Mouse (Mus musculus): ENCODE data around the gene Tprkb. TPM values are rescaled to one million over a fixed set of nuclear protein-coding genes. Genes with fewer than 3 reads are reported as not detected.
"Not testable (repeated sequence)": the region's sequence is repeated elsewhere in the genome, so short reads cannot be mapped to it uniquely, and the experiment has no call there.

Gene Tprkb
- polyA plus RNA-seq, 1 experiment from 2014 or later, result 51.6 TPM

DNA sequence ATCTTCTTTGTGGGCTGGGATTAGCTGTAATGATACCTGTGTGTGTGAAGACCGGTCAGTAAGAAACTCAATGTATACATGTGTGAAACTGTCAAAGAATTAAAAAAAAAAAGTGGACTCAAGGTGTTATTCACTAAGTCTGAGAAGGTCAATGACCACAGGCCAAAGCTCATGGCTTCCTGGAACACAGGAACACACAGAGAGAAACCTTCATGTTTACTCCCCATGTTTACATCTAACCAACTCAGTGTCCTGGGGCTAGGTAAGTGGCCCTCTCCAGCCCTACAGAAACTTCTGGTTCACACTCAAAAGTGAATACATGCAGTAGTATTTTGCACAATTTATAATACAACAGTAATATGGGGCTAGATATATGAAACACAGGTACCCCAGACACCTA is 2.0 kb upstream of the Tprkb start:
- H3K9me3 ChIP-seq (ENCODE audit: control insufficient read depth, low read length), result no peaks in the 10 kb centered on the region
- ATAC-seq (ENCODE audit: low read depth), result no peak
- no peak overlapping the region for H3K27ac ChIP-seq (ENCODE audit: low read depth, low read length)
- no peak overlapping the region for H3K4me2 ChIP-seq (ENCODE audit: low read depth, low read length)
- no peaks in the 10 kb centered on the region for H3K4me1 ChIP-seq (ENCODE audit: control insufficient read depth, insufficient read depth, low read length)
- H3K36me3 ChIP-seq (ENCODE audit: control insufficient read depth, insufficient read depth, low read length), result no peaks in the 10 kb centered on the region
- H3K27me3 ChIP-seq (ENCODE audit: control insufficient read depth, insufficient read depth, low read length), result no peaks in the 10 kb centered on the region
- no peak overlapping the region for H3K4me3 ChIP-seq (ENCODE audit: low read depth, low read length)
- WGBS, result 100% methylated on average over 1 of the region's 1 CpGs
- no peak overlapping the region for H3K9ac ChIP-seq (replicated peaks; ENCODE audit: low read depth, low read length)

DNA sequence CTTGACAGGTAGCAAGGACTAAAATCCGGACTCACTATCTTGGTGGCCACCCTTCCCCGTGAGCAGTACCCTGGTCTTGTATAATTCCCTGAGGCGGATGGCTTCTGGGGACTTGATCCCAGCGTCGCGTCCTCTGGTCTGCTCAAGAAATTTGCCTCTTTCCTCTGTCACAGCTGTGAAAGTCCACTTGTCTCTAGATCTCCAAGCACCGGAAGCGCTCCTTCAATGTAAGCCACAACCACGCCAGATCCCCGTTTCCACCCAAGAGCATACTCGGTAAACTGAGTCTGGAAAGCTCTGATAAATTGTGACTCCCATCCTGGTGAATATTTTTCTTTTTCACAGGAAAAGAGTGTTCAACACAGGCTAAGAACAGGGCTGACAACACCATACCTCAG is 3.5 kb downstream of the Tprkb start:
- no peaks in the 10 kb centered on the region for H3K36me3 ChIP-seq (ENCODE audit: control insufficient read depth, insufficient read depth, low read length)
- H3K4me1 ChIP-seq (ENCODE audit: control insufficient read depth, insufficient read depth, low read length), result peaks cover 4% of the 10 kb centered on the region; the same call in 1 of the 2 replicates
- peak overlapping the region; percentile 47 for H3K4me3 ChIP-seq (ENCODE audit: low read depth, low read length)
- H3K27me3 ChIP-seq (ENCODE audit: control insufficient read depth, insufficient read depth, low read length), result no peaks in the 10 kb centered on the region
- peak overlapping the region; percentile 67 for H3K9ac ChIP-seq (replicated peaks; ENCODE audit: low read depth, low read length)
- WGBS, result 5% methylated on average over 11 of the region's 11 CpGs
- no peaks in the 10 kb centered on the region for H3K9me3 ChIP-seq (ENCODE audit: control insufficient read depth, low read length)
- peak overlapping the region; percentile 78 for H3K27ac ChIP-seq (ENCODE audit: low read depth, low read length)
- peak overlapping the region; percentile 75 for H3K4me2 ChIP-seq (ENCODE audit: low read depth, low read length)
- peak; percentile 14; the same call in 1 of the 2 replicates for ATAC-seq (ENCODE audit: low read depth)

DNA sequence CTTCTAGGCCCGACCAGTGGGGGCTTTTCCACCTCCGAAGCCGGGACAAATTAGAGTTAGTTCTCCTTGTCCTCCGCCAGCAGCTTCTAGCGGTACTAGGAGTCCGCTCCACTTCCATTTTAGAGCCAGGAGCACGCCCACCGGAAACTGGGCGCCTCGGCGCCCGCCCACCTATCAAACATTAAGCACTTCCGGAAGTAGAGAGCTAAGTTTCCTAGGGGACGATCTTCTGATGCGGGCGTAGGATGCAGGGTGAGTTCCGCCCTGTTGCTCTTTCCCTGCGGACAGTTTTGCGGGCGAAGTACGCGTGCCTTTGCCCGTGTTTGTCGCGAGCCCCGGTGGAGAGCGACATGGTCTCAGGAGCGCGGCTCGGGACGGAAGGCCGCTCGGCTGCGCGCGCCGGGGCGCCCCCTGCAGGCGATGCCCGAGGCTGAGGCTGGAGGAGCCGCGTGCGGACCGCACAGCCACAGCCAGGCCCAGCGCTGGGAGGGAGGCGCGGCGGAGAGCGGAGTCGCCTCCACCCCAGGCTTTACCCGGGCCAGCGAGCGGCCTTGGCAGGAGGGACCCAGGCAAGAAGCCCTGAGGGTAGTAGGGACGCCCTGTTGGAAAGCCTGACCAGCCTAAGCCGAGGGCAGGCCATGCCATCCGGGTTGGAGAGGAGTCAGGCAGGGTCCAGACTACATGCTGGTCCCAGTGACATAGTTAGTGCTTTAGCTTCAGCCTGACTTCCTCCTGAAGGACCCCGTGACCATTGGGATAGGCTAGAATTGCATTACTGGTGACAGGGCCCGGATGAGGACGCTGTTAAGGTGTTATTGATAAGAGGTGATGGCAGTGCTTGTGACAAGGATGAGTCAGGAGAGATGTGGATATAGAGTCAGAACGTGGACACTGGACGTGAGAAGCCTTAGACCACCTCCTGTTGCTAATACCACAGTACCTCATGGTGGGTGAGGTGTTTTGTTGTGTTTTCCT is 4.2 kb downstream of the Tprkb start, which contains the start of gene Nat8f1:
Gene Nat8f1 (minus strand): TSS at position 149 of the 975 bp plus-strand sequence.
- H3K4me1 ChIP-seq (ENCODE audit: control insufficient read depth, insufficient read depth, low read length); H3K27me3 ChIP-seq (ENCODE audit: control insufficient read depth, insufficient read depth, low read length); H3K36me3 ChIP-seq (ENCODE audit: control insufficient read depth, insufficient read depth, low read length); H3K9me3 ChIP-seq (ENCODE audit: control insufficient read depth, low read length): not testable (repeated sequence)
- H3K27ac ChIP-seq (ENCODE audit: low read depth, low read length), result peak within 1 kb of the TSS; percentile 78
- WGBS, result under 1% methylated on average over 55 of the region's 61 CpGs
- H3K4me3 ChIP-seq (ENCODE audit: low read depth, low read length), result peak within 1 kb of the TSS; percentile 47
- peak within 1 kb of the TSS; percentile 75 for H3K4me2 ChIP-seq (ENCODE audit: low read depth, low read length)
- H3K9ac ChIP-seq (replicated peaks; ENCODE audit: low read depth, low read length), result peak within 1 kb of the TSS; percentile 67
- peak; percentile 97 for ATAC-seq (ENCODE audit: low read depth)

DNA sequence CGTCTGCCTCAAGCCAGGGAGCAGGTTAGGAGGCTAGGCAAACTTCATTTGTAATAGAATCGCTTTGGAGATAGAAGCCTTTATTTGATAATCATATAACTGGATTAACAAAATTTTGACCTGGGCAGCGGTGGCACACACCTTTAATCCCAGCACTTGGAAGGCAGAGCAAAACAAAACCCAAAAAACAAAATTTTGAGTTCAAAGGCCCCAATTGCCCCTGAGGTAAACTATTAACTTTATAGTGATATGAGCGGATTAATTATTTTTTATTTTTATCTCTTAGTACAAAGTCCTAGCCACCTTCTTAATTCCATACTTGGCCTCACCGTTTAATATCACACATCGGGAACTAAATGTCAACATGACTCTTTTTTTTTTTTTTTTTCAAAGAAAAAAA is 4.9 kb downstream of the Tprkb start:
- no peak; the same call in 1 of the 2 replicates for ATAC-seq (ENCODE audit: low read depth)
- WGBS, result 87% methylated on average over 6 of the region's 6 CpGs
- Histone ChIP-seq H3K9me3 (ENCODE audit: control insufficient read depth, low read length) (no peaks in the 10 kb centered on the region), H3K4me1 (ENCODE audit: control insufficient read depth, insufficient read depth, low read length) (peaks cover 4% of the 10 kb centered on the region; the same call in 1 of the 2 replicates), H3K4me2 (ENCODE audit: low read depth, low read length) (peak overlapping the region; percentile 75), H3K9ac (replicated peaks; ENCODE audit: low read depth, low read length) (peak overlapping the region; percentile 67), H3K27ac (ENCODE audit: low read depth, low read length) (peak overlapping the region; percentile 78; the same call in 1 of the 2 replicates), H3K4me3 (ENCODE audit: low read depth, low read length) (peak overlapping the region; percentile 47), H3K36me3 (ENCODE audit: control insufficient read depth, insufficient read depth, low read length) (no peaks in the 10 kb centered on the region), H3K27me3 (ENCODE audit: control insufficient read depth, insufficient read depth, low read length) (no peaks in the 10 kb centered on the region)

DNA sequence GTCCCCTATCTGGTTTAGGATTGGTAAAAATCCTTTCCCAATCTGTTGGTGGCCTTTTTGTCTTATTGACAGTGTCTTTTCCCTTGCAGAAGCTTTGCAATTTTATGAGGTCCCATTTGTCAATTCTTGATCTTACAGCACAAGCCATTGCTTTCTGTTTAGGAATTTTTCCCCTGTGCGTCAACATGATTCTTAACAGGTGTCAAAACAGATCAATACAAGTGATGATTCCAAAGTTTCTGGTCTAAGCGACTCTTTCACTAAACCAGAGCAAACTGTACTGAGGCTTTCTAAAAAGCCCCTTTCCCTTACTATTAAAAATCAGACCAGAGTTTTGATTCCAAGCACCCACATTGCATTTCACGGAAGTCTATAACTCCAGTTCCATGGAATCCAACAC is 6.7 kb downstream of the Tprkb start:
- H3K9ac ChIP-seq (replicated peaks; ENCODE audit: low read depth, low read length); H3K4me3 ChIP-seq (ENCODE audit: low read depth, low read length); H3K4me2 ChIP-seq (ENCODE audit: low read depth, low read length); H3K4me1 ChIP-seq (ENCODE audit: control insufficient read depth, insufficient read depth, low read length); ATAC-seq (ENCODE audit: low read depth); H3K27me3 ChIP-seq (ENCODE audit: control insufficient read depth, insufficient read depth, low read length); H3K27ac ChIP-seq (ENCODE audit: low read depth, low read length); H3K36me3 ChIP-seq (ENCODE audit: control insufficient read depth, insufficient read depth, low read length); H3K9me3 ChIP-seq (ENCODE audit: control insufficient read depth, low read length): not testable (repeated sequence)
- 95% methylated on average over 3 of the region's 3 CpGs for WGBS

DNA sequence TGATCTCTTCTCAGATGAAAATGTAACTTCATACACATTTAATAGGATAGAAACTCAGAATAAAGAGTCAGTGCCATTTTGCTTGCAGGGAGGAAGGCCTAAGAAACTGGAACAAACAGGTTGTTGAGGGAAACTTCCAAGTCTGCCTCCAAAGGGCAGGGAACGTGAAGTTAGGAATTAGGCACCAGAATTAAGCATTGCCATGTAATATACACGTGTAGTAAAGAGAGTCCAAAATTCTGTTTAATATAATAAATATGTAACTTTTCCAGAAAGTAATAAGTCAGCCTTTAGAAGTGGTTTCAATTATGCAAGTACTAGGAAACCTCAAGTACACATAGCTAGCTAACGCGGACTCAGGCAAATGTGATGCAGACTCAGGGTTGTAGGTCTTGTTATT is 7.7 kb downstream of the Tprkb start:
- Histone ChIP-seq H3K9ac (replicated peaks; ENCODE audit: low read depth, low read length) (no peak overlapping the region), H3K27ac (ENCODE audit: low read depth, low read length) (no peak overlapping the region), H3K4me3 (ENCODE audit: low read depth, low read length) (no peak overlapping the region), H3K9me3 (ENCODE audit: control insufficient read depth, low read length) (no peaks in the 10 kb centered on the region), H3K4me2 (ENCODE audit: low read depth, low read length) (no peak overlapping the region), H3K36me3 (ENCODE audit: control insufficient read depth, insufficient read depth, low read length) (no peaks in the 10 kb centered on the region), H3K4me1 (ENCODE audit: control insufficient read depth, insufficient read depth, low read length) (peaks cover 4% of the 10 kb centered on the region; the same call in 1 of the 2 replicates), H3K27me3 (ENCODE audit: control insufficient read depth, insufficient read depth, low read length) (no peaks in the 10 kb centered on the region)
- no peak for ATAC-seq (ENCODE audit: low read depth)
- 93% methylated on average over 4 of the region's 4 CpGs for WGBS

DNA sequence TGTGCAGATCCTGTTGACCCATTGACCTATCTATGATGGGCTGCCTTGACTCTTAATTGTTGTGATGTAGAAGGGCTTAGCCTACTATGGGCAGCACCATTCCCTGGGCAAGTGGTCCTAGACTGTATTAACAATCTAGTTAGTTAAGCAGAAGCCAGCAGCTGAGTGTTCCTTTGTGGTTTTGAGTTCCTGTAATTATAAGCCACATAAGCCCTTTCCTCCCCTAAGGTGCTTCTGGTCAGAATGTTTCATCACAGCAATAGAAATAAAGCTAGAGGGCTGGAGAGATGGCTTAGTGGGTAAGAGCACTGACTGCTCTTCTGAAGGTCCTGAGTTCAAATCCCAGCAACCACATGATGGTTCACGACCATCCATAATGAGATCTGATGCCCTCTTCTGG is 12.0 kb downstream of the Tprkb start:
- H3K36me3 ChIP-seq (ENCODE audit: control insufficient read depth, insufficient read depth, low read length), result peaks cover 16% of the 10 kb centered on the region
- ATAC-seq (ENCODE audit: low read depth), result no peak

DNA sequence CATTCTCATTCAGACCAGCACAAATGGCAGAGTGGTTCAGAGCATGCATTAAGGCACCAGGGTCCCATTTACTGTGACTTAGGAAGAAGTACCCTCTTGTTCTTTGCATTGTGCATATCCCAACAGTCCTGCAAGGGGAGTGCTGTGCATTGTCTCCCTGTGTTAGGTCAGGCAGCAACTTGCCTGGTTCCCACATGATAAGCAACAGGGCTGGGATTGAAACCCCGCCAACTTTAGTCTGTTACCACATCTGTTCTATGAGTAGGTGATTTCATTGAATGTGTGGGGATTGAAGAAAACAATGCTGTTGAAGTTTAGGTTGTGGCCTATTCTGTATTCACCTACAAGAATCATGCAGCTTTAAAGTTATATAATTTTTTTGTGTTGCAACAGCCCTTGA is 15.0 kb downstream of the Tprkb start:
- no peak for ATAC-seq (ENCODE audit: low read depth)
- WGBS, result 97% methylated on average over 1 of the region's 1 CpGs
- Histone ChIP-seq H3K9me3 (ENCODE audit: control insufficient read depth, low read length) (no peaks in the 10 kb centered on the region), H3K9ac (replicated peaks; ENCODE audit: low read depth, low read length) (no peak overlapping the region), H3K27me3 (ENCODE audit: control insufficient read depth, insufficient read depth, low read length) (no peaks in the 10 kb centered on the region), H3K4me1 (ENCODE audit: control insufficient read depth, insufficient read depth, low read length) (no peaks in the 10 kb centered on the region), H3K4me2 (ENCODE audit: low read depth, low read length) (no peak overlapping the region), H3K4me3 (ENCODE audit: low read depth, low read length) (no peak overlapping the region), H3K36me3 (ENCODE audit: control insufficient read depth, insufficient read depth, low read length) (peaks cover 16% of the 10 kb centered on the region), H3K27ac (ENCODE audit: low read depth, low read length) (no peak overlapping the region)

More for the DNA sequence above, 12.0 kb downstream of the Tprkb start:
- 96% methylated on average over 1 of the region's 1 CpGs for WGBS
- no peaks in the 10 kb centered on the region for H3K4me1 ChIP-seq (ENCODE audit: control insufficient read depth, insufficient read depth, low read length)
- H3K9me3 ChIP-seq (ENCODE audit: control insufficient read depth, low read length), result no peaks in the 10 kb centered on the region
- H3K4me2 ChIP-seq (ENCODE audit: low read depth, low read length), result no peak overlapping the region
- no peaks in the 10 kb centered on the region for H3K27me3 ChIP-seq (ENCODE audit: control insufficient read depth, insufficient read depth, low read length)
- no peak overlapping the region for H3K9ac ChIP-seq (replicated peaks; ENCODE audit: low read depth, low read length)
- no peak overlapping the region for H3K27ac ChIP-seq (ENCODE audit: low read depth, low read length)
- no peak overlapping the region for H3K4me3 ChIP-seq (ENCODE audit: low read depth, low read length)

Data from neural tube, embryonic 14.5 days (tissue).